11 mouse cellular contexts compared by ENCODE assay signal in the genomic region with DNA sequence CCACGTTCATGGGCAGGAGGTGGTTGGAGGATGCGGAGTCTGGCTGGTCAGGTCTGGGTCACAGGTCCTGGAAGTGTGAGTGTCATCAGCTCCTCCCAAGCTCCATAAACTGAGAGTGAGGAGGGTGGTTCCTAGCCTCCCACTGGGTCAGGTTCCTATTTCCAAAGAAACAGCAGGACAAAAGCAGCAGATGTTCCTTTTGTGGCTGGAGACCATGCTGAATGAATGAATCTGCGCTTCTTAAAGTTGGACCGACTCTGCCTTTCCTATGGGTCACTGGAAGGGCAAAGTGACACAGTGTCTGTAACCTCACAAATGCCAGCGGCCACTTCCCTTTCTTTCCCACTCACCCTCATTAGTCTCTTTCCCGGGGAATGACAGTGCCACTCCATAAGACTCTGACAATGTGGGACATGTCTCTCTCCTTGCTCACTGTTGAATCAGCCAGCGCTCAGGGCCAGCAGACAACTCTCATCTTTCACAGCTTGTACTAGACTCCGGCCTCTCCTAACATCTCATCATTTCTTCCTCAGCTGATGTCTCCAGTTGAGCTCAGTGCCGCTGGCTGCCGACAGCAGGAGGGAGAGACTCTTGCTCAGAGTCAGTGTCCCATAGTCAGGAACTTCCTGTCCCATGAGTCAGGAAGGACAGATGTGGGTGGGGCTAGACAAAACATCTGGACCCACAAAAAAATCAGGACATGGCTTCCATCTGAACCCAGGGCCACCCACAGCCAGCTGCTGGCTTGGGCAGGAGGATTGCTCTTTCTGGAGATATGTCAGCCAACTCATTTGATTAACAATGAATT. TPM values are rescaled to one million over a fixed set of nuclear protein-coding genes. Genes with fewer than 3 reads are reported as not detected.
DNase-seq lines count a peak whose midpoint lies in the region; ATAC-seq and TF ChIP-seq lines count a peak whose summit lies in the region.
"Had no signal": no experiment of that assay in that cellular context is flagged by ENCODE, and none has a peak within 500 bp of the region (broad histone marks: within the 10 kb centered on the region; RNA-seq: fewer than 3 reads in every experiment).

No protein-coding gene starts in this region.

- H3K36me3 ChIP-seq in ES-Bruce4 (ENCODE audit: control insufficient read depth, insufficient read depth, low read length, poor library complexity, severe bottlenecking), result no peaks in the 10 kb centered on the region
- no peaks in the 10 kb centered on the region for H3K36me3 ChIP-seq in lung, postnatal 0 days (ENCODE audit: insufficient read depth, low read length)
- H3K36me3 ChIP-seq in forebrain, embryonic 13.5 days (ENCODE audit: poor library complexity, severe bottlenecking), result no peaks in the 10 kb centered on the region

- no peaks in the 10 kb centered on the region for H3K9me3 ChIP-seq in ES-Bruce4 (replicated peaks; ENCODE audit: control insufficient read depth, insufficient read depth, low read length, poor library complexity, severe bottlenecking)
- H3K9me3 ChIP-seq in lung, postnatal 0 days (ENCODE audit: low read length), result no peaks in the 10 kb centered on the region
- no peaks in the 10 kb centered on the region for H3K9me3 ChIP-seq in forebrain, embryonic 13.5 days (replicated peaks)
- H3K9me3 ChIP-seq: megakaryocyte, embryonic 14.5 days had no signal

- no peak for TF ChIP-seq POLR2A in ES-Bruce4 (IDR thresholded peaks at IDR 0.05; ENCODE audit: insufficient read depth, low read length)

- no peak overlapping the region for H3K4me2 ChIP-seq in lung, postnatal 0 days (replicated peaks; ENCODE audit: low read depth, low read length)
- H3K4me2 ChIP-seq in forebrain, embryonic 13.5 days, result no peak overlapping the region

- peak overlapping the region; percentile 13; the same call in 1 of the 2 replicates for H3K4me3 ChIP-seq in ES-Bruce4 (ENCODE audit: low read depth, low read length)
- no peak overlapping the region for H3K4me3 ChIP-seq in lung, postnatal 0 days (ENCODE audit: low read depth, low read length)
- no peak overlapping the region for H3K4me3 ChIP-seq in forebrain, embryonic 13.5 days
- H3K4me3 ChIP-seq: megakaryocyte, embryonic 14.5 days had no signal

- TF ChIP-seq CTCF in ES-Bruce4 (IDR thresholded peaks at IDR 0.05; ENCODE audit: low read depth, low read length), result no peak
- peak; percentile 32 for TF ChIP-seq CTCF in lung, postnatal 0 days (IDR thresholded peaks at IDR 0.05)

- 36% methylated on average over 10 of the region's 10 CpGs for WGBS in lung, postnatal 0 days
- WGBS in forebrain, embryonic 13.5 days, result 26% methylated on average over 10 of the region's 10 CpGs

- TF ChIP-seq EP300 in ES-Bruce4 (IDR thresholded peaks at IDR 0.05; ENCODE audit: insufficient read depth, low read depth, low read length), result peak; percentile 97
- peak; percentile 91 for TF ChIP-seq EP300 in lung, postnatal 0 days (IDR thresholded peaks at IDR 0.05)

- H3K27ac ChIP-seq in ES-Bruce4 (ENCODE audit: insufficient read depth, low read length), result peak overlapping the region; percentile 89
- H3K27ac ChIP-seq in lung, postnatal 0 days (ENCODE audit: low read length), result peak overlapping the region; percentile 11; the same call in 1 of the 2 replicates
- H3K27ac ChIP-seq in forebrain, embryonic 13.5 days, result no peak overlapping the region

- ATAC-seq in lung, postnatal 0 days, result peak; percentile 96
- ATAC-seq in forebrain, embryonic 13.5 days, result no peak
- ATAC-seq: activated CD4-positive, CD25-positive, alpha-beta regulatory T cell, adult 4 months had no signal

- peaks cover 2% of the 10 kb centered on the region for H3K4me1 ChIP-seq in ES-Bruce4 (ENCODE audit: control insufficient read depth, insufficient read depth, low read length)
- peaks cover 5% of the 10 kb centered on the region; the same call in 1 of the 2 replicates for H3K4me1 ChIP-seq in lung, postnatal 0 days (ENCODE audit: insufficient read depth, low read depth, low read length)
- H3K4me1 ChIP-seq in forebrain, embryonic 13.5 days, result peaks cover 12% of the 10 kb centered on the region

- no peaks in the 10 kb centered on the region for H3K27me3 ChIP-seq in ES-Bruce4 (ENCODE audit: control insufficient read depth, insufficient read depth, low read length, poor library complexity, severe bottlenecking)
- no peaks in the 10 kb centered on the region for H3K27me3 ChIP-seq in lung, postnatal 0 days (replicated peaks; ENCODE audit: insufficient read depth, low read length)
- no peaks in the 10 kb centered on the region for H3K27me3 ChIP-seq in forebrain, embryonic 13.5 days

- peak; percentile 95 for DNase-seq in Muller cell, postnatal 12 days (ENCODE audit: inconsistent ontology term)
- DNase-seq in heart, postnatal 4 days, result peak; percentile 22
- DNase-seq in lung, postnatal 0 days (ENCODE audit: low spot score), result peak; percentile 95
- no peak for DNase-seq in spleen, postnatal 36 days (ENCODE audit: low spot score in 2 of 2)
- DNase-seq in urinary bladder, adult 2 months (ENCODE audit: low spot score), result no peak

- H3K9ac ChIP-seq in ES-Bruce4 (ENCODE audit: low read depth, poor library complexity, severe bottlenecking), result no peak overlapping the region
- H3K9ac ChIP-seq in lung, postnatal 0 days (replicated peaks; ENCODE audit: low read depth), result no peak overlapping the region
- H3K9ac ChIP-seq in forebrain, embryonic 13.5 days, result no peak overlapping the region

RNA-seq across cellular contexts. Expression of a gene that starts 58.4 kb away (rescaled TPM):
- polyA plus RNA-seq in ES-Bruce4 (2011; ENCODE audit: insufficient read depth, insufficient read length, low read depth, missing spikeins), result 0.35 TPM in 1 of 2 replicates, not detected in the other
- total RNA-seq in heart, postnatal 4 days (2021), result under 1 TPM in 1 of 2 experiments, not detected in 1; 0.07 TPM
- 0.29 and 0.38 TPM in 2 replicates for polyA plus RNA-seq in lung, postnatal 0 days (2015; fragmentation: Nextera tagmentation; extraction: Ambion mirVana)
- not detected in 2 replicates for polyA plus RNA-seq in forebrain, embryonic 13.5 days (2015; fragmentation: Nextera tagmentation; extraction: Ambion mirVana)
- not detected in 2 replicates for polyA plus RNA-seq in urinary bladder, adult 2 months (2012; rRNA removed)
- total RNA-seq: common myeloid progenitor, adult 5-6 weeks had no signal
- polyA plus RNA-seq: heart, embryonic 14.5 days had no signal

Comparison
In these comparisons a context has a peak if more than half of its experiments do, and no peak if none do; other contexts are left out.
1. DNase-seq: peak in Muller cell, postnatal 12 days (single experiment), heart, postnatal 4 days (single experiment) and lung, postnatal 0 days (single experiment); none in spleen, postnatal 36 days (0 of 2) and urinary bladder, adult 2 months (single experiment).